Mouse (Mus musculus) heart, postnatal 10 days (tissue): ENCODE data around the gene Plcb4. TPM values are rescaled to one million over a fixed set of nuclear protein-coding genes. Genes with fewer than 3 reads are reported as not detected.

ENCODE experiments used
- DNase-seq, 2 experiments: peaks; one replicate each; pipeline ENCODE4 v3.0.0; 2021
- intact Hi-C: fragments of 180-260 bp; cut with DNase I; formaldehyde crosslinking; loops from one replicate; pipeline ENCODE4 v1.15.1; 2025
- total RNA-seq, 2 experiments: library from RNA; stranded (reverse); gene quantifications; 2 replicates each; pipeline ENCODE4 v1.2.3; 2021

The Plcb4 gene
- total RNA-seq, 2 experiments from 2014 or later: 71.4 to 95.2 TPM

DNA sequence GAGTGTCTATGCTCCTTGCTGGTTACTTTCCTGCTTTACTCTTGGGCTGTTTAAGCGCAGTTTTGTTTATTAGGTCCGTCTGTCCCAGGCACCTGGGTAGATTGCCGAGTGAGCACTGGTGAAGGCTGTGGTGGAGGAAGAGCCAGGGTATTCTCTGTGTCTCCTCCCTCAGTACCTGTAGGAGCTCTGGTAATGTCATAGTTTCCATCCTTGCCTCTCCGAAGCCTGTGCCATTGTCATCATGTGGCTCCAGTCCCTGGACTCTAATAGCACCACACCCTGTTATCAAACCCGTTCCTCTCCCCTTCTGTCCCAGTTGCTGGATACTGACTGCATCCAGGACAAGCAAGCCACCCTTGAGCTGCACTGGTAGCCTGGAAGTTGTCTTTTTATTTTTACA is 89.6 kb downstream of the Plcb4 start:
- no peak for DNase-seq
- intact Hi-C loops: no loop called here

DNA sequence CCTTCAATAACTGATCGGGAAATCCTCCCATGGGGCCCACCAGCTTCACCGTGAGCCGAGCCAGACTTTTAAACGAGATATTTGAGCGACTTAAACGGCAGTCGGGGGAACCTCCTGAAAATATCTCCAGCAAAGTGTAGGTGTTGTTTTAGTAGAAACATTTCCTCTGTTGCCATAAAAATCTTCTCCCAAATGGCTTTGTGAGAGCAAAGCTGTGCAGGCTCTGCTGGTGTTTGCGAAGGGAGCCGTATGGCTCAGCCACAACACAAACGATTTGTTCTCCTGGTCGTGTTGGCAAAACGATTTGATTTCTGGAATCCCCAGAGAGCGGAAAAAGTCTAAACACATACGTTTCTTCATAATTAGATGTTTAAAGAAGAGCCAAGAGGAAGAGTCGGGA is 90.8 kb downstream of the Plcb4 start:
- intact Hi-C loops: no loop called here
- DNase-seq: no peak

DNA sequence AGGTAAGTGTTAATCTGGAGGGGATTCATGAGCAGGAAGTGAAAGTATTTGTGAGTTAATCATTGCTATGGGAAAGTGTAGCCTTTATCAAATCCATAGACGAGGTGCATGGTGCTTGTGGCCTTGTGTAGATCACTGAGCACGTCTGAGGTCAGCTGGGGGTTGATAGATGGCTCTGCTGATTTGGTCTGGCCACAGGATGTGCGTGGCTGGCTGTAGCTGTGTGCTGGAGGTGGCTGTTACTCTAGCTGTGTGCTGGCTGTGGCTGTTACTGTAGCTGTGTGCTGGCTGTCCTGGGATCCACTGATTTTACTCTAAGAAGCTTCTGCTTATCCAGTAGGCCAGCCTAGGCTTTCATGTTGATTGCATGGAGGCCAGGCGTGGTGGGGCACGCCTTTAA is 91.9 kb downstream of the Plcb4 start:
- DNase-seq: no peak
- intact Hi-C loops: no loop called here

DNA sequence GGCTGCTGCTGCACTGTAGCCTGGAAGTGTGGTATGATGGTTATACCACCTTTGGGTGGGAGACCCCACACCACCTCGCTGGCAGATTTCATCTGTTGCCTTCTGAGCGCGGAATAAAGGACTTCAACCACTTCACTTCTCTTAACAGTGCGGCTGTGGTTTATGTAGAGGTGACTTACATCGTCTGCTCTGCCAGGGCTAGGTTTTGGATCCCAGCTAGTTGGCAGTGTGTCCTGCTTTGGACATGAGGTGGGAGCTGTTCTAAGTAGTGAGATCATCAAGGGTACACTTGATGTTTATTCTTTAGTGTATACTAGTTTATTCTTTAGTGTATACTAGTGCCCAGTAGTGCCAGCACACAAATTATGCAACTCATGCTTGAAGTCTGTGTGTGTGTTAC is 97.0 kb downstream of the Plcb4 start:
- intact Hi-C loops: no loop called here
- DNase-seq: peak in 1 of 2 experiments; percentile 38

DNA sequence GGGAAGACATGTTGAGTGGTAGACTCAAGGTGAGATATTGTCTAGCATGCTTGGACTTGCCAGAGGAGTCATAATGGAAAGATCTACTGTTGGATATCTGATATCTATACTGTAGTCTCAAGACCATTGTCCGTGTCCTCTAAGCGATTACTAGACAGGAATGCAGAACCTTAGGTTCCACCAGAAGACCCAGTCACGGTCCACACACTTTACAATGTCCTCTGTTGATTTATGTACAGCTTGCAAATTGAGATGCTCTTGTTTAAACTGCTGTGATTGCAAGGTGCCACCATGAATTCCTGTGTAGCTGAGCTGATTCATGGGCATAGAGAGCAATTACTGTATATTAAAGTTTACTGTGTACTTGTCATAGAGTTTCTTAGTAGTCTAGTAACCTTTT is 98.7 kb downstream of the Plcb4 start:
- intact Hi-C loops: no loop called here
- no peak for DNase-seq

DNA sequence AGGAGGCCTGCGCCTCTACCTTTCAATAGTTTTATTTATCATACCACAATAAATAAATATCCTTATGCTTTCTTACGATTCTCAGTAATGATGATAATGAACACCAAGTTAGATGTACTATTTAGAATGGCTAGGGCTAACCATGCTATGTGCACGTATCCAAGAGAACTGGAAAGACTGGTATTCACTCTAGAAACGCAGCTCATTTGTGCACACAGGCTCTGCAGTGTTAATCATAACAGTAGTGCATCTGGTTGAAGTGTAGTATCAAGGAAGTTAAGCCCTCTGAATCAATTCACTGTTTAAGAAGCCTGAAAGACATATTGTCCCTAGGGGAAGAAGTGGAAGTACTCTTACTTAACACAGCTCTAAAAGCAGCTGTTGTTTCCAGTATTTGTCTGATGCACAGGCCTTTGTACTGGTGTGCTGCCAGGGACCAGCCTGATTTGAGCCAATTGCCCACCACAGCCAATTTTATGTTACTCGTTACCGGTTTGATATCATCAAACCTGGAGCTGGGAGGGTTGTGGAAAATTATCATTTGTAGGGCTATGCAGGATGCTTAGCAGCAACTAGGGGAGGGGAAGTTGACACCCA is 100.8 kb downstream of the Plcb4 start:
- intact Hi-C loops: no loop called here
- DNase-seq: peak; percentile 39 to 41

DNA sequence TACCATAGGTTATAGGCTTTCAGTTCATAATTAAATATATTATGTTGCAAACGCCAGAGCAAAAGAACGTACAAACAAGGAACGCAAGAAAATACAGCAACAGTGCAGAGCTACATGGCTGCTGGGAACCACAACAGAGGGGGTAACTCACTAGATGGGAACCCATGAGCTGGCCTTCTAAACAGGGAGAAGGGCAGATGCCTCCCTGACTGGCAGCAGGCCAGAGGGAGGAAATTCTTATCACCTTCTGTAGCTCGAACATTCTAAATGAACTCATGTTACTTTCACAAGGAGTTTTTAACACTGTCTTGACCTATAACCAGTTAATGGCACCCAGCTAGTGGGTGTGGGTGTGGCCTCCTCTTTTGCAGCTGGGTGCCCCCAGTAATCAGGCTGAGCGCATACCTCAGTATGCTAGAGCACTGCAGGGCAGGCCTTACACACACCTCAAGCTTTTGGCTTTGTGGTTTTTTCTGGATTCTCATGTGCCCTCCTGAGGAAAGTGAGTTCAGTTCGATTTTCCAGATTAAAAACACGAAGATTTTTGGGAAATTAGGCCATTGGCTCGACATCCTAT is 102.5 kb downstream of the Plcb4 start:
- intact Hi-C loops: no loop called here
- DNase-seq: no peak

DNA sequence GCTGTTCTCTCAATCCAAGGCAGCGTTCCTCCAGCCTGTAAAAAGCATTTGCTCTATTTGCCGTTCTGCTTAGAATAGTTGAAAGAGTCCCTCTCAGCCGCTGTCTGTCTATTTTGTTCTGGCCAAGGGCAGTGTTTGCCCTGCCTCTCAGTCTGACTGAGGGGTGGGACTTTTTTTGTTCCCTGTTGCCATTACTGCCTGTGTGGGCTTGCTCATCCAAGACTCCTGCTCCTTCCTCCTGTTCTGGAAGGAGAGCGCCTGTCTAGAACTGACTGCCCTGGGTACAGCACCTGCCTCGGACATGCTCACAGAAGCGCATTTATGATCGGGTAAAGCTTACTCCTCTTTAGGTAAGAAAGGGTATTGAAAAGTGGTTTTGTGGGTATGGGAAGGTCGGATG is 105.9 kb downstream of the Plcb4 start:
- intact Hi-C loops: no loop called here
- no peak for DNase-seq

DNA sequence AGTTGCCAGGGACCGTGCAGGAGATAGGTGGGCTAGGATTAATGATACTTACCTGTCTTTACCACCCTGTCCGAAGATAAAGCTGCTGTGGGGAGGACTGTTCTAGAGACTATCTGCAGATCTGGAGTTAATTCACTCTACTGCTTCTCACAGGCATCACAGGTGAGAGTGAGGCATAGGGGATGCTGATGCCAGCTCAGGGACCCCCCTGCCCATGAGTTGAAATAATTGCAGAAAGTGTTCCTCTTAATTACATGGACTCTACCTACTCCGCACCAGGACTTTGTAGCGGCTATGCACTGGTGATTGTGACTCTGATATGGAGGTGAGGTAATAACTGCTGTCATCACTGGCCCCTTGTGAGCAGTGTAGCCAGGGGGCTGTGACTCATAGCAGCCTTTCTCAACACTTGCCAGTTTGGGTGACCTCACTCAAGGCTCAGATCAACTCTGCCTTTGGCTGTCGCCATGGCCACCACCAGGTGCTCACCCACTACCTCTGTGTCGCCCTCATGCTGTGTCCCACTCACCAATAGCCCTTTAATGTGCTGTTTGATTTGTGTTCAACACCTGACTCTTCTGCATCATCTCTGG is 107.8 kb downstream of the Plcb4 start:
- DNase-seq: no peak
- intact Hi-C loops: no loop called here

DNA sequence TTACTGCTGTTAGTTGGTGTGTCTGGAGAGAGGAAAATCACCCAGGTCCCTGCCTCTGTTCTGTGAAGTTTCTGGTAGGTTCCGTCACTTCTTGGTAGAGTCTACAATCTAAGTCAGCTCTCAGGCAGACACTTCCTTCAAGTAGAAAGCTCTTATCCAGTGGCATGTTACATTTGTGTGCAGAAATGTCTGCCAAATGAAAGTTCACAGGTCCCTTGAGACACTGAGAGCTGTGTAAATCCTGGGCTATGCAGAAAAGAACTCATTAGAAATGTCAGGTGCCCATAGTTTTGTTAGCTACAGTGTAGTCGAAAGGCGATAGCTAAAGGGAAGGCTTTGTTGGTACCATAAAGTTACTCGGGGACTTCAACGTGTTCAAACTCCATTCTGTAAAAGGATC is 108.7 kb downstream of the Plcb4 start:
- no peak for DNase-seq
- intact Hi-C loops: no loop called here

DNA sequence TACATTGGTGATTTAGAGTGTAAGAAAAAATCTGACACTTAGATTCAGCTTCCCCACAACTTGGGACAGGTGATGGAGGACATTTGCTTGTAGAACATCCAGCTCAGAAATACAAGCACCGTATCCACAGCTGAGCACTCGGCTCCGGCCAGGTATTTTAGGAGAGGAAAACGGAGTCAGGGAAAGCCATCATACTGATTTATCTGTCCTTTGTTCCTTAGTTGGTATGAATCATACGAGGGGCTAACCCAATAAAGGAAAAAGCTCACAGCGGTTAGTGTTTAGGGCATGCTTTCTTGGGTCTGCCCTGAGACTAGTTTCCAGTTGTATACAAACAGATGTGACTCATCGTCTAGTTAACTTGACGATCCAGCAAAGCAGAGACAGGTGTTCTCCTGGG is 110.9 kb downstream of the Plcb4 start:
- no peak for DNase-seq
- intact Hi-C loops: no loop called here

DNA sequence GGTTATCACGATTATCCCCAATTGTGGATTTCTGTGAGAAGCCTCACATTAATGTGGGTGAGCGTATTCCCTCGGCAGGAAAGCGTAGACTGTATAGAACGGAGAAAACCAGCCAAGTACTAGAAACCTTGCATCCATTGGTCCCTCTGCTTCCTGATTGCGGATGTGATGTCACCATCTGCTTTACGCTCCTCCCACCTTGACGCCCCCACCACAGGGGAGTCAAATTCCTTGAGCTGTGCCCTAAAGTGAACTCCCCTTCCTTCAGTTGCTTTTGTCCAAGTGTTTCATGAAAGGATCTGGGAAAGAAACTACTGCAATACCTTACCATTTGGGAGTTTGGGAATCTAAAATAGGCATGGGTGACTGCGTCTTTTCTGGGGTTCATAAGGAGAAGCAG is 111.4 kb downstream of the Plcb4 start:
- intact Hi-C loops: no loop called here
- no peak for DNase-seq

DNA sequence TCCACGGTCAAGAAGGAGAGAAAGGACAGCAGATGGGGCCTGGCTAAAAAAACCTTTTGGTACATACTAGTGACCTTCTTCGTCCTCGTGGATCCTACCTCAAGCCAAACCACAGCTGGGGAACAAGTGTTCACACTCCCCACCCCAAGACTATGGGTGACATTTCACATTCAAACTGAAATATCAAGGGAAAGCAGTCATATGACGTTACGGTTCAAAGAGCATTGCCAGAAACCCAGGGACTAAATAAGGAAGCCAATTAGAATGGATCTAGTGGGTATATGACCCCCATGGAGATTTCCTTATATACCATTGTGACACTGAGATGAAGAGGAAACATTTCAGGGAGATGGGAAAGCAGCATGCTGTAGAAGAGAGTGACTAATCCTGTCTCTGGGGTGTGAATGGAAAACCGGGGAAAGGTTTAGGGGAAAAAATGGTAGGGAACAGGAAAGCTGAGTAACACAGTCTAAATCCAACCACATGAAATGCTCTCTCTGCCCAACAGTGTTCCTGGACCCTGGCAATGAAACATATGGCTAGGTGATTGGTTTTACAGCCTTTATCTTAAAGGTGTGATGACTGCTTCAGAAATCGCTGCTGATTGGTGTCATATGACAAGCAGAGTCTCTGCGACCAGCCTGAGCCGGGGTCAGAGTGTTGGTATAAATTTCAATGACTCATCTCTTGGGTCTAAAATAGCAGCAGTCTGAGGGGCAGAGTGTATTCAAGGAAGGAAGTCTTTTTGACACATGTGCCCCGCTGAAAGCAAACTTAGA is 114.6 kb downstream of the Plcb4 start:
- intact Hi-C loops: no loop called here

DNA sequence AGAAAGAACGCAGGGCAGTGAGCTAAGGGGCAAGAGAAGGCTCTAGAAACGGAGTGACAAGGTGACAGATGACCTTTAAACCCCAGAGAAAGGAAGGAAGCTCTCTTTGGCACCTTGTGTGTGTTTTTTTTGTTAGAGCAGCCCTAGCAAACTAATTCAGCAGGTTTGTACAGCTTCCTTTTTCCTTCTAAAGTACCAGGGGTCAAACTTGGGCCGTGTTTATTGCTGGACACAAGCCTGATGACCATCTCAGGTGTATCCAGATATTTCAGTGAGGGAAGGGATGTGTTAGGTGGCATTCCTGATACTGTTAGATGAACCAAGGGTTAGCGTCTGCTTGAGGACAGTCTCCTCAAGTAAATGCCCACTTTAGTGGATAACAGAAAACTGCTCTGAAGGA is 116.2 kb downstream of the Plcb4 start:
- DNase-seq: no peak
- intact Hi-C loops: no loop called here

More for the DNA sequence above, 114.6 kb downstream of the Plcb4 start:
- DNase-seq: no peak

DNA sequence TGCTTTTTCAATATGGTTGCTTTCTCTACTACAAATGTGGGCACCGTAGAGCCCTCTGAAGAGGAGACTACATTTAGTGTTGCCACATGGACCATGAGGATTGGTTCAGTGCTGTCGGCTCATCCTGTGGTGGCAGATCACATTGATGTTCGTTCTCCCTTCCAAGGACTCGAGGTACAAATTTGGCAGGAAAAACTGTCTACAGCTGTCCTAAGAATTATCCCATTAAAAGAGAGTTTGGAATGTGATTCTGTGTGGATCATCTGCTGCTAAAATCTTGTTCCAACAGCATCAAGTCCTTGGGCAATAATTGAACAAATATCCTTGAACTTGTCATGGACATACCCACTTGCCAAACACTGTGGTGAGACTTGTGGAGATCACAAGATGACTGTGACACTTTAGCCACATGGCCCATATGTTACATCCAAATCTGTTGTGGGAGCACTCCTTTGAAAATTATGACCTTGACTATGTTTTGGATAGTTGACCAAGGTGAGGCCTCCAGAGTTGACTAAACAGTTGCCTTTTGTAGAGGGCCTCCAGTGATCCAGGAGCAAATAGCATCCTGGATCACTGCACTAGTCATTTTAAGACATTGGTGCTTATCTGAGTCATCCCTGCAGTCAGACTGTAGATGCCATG is 117.4 kb downstream of the Plcb4 start:
- intact Hi-C loops: no loop called here
- no peak for DNase-seq

DNA sequence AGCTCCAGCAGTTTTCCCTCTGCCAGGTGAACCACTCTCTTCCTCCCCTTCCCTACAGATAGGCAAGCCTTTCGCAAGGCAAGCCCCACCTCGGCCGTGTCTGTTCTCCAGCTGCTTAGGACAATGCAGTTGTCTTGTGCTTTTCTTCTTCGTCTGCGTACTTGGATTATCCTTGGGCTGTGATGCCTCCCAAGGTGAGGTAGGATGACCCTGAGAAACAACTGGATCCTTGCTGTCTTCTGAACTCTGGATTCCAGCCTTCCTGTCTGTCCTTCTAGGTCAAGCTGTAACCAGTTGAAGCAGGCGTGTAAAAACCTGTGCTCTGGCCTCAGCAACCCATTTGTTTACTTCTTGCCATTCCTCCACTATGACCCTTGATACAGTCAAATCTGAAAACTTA is 122.6 kb downstream of the Plcb4 start:
- intact Hi-C loops: no loop called here
- DNase-seq: no peak

DNA sequence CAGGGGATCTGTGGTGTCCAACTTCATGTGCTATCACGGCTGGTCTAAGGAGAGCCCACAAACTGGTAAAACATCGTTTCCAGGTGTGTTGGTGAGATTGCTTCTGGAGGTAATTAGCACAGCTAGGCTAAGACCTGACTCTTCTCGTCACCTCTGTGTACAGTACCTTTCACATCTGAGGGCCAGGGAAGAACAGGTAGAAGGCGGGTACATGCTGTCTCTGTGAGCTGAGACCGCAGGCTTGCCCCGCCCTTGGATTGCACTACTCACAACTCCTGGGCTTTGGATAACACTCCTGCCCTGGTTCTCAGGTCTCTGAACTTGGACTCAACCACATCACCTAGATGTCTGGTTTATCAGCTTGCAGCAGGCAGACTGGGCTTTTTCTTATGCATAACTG is 128.6 kb downstream of the Plcb4 start:
- DNase-seq: no peak
- intact Hi-C loops: no loop called here

DNA sequence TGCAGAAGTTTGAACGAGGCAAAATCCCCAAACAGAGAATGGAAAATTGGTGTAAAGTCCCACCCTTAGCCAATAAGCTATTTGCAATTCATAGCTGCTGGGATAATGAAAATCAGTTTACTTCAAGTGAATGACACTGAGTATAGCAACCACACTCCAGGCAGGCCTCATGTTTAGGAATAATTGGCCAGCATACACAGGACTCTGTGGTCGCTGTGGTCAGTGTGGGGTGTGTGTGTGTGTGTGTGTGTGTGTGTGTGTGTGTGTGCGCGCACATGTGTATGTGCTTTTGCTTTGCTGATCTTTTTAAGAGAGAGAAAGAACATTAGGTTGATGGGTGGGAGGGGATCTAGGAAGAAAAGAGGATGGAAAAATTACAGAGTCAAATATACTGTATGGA is 134.1 kb downstream of the Plcb4 start:
- no peak for DNase-seq
- intact Hi-C loops: no loop called here

DNA sequence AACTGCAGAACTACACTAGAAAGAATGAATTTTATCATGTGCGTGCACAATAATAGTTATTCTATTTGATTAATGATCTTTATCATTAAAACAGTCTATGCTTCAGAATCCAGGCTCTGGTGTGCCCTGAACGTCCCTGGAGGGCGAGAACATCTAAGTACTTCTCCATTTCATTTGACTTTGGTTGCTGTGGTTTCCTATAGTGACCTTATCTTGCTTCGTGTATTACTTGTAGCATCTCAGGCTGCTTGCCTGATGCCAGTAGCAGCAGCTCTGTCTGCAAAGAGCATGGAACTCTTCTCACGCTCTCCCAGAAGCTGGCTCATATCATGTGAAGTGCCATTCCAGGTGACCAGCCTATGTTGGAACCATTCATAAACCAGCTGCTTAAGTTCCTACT is 137.9 kb downstream of the Plcb4 start:
- intact Hi-C loops: no loop called here
- DNase-seq: no peak

DNA sequence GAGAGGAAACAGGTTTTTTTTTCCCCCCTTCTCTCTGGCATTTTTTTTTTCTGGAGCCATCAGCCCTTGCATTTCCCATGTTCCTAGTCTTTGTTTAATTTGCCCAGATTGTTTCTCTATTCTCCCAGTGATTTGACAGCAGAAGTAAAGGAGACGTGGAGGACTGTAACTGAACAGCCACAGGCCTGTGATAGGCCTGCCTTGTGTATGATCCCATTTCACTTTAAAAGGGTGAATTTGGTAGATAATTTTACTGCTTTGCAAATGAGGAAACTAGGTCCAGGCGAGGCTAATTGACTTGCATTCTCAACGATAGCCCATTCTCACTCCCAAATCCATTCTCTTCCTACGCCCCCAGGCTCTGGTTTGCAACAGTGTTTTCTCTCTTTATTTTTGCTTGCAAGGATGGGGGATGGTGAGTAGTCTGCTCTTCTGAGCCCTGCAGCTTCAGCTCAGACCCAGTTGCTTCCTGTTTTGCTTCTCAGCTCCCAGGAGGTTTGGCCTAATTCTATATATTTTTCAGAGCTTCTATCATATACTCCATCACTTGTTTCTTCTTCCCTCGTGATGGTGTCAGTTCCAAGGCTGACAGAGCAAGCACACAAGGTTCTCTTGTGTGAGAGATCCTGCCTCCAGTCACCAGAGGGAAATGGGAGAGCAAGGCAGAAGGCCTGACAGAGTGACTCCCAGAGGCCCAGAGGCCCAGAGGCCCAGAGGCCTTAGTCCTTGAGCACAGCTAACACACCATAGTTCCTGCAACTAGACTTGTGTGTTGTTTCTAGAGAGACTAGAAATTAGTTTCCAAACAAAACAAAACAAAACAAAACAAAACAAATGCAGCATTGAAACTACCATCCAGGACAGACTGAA is 139.1 kb downstream of the Plcb4 start:
- DNase-seq: peak in 1 of 2 experiments; percentile 20
- intact Hi-C loops: no loop called here
